Mouse (Mus musculus): ENCODE results near the gene Slc25a41.

Gene Slc25a41

DNA sequence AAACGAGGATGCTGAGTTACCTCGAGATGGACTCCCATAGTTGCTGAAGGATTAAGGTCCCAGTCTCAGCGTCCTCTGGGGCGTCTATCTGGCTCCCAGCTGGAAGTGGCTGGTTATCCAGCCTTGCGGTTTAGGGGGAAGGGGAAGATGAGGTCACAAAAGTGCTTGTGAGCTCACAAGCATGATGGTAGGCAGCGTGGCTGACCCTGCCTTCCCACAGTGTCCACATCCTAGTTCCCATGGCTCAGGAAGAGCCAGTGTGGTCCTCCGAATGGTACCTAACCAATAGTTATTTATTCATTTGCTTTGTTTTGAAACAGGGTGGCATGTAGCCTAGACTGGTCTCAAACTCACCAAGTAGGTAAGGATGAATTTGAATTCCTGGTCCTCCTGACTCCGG lies at the start of gene Slc25a41:
Gene Slc25a41 (minus strand): TSS at position 101 of the 400 bp plus-strand sequence.
- no peak for DNase-seq (ENCODE audit: low read depth in 2 of 2, low spot score in 2 of 2)

DNA sequence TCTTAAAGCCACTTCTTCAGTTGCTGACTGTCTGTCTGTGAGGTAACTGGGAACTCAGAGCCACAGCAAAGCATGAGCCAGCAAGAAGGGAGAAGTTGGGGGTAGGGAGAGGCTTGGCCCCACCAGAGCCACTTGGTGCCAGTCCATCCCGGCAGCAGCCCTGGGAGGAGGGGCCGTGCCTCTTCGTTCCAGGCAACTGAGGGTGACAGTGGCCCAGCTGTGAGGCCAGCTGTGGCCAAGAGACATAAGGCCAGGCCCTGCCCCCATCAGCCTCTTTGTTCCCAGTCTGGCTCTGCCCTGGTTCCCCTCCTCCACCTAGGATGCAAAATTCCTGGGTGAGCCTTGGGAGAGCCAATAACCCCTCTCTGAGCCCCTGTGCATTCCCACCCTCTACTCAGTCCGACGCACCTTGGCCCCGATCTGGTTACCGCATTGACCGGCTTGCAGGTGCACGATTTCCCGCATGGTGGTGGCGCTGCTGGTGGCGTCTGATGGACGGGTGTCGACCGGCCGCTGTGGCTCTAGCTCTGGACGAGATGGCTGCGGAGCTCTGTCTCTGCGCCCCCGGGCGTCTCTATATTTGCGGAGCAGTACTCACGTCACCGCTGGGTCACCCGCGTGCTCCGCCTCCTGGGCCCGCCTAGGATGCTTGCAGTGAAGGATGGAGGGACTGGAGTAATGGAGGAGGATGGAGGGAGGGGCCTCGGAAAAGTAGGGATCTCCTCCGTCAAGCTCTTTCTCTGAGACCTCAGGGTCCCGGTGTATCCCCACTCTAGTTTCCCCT lies 45.8 kb upstream of the Slc25a41 start, which contains the start of gene Tubb4a:
Gene Tubb4a (minus strand): TSS at position 734 of the 784 bp plus-strand sequence.
- DNase-seq (ENCODE audit: low read depth in 2 of 2, low spot score in 2 of 2) = no peak

DNA sequence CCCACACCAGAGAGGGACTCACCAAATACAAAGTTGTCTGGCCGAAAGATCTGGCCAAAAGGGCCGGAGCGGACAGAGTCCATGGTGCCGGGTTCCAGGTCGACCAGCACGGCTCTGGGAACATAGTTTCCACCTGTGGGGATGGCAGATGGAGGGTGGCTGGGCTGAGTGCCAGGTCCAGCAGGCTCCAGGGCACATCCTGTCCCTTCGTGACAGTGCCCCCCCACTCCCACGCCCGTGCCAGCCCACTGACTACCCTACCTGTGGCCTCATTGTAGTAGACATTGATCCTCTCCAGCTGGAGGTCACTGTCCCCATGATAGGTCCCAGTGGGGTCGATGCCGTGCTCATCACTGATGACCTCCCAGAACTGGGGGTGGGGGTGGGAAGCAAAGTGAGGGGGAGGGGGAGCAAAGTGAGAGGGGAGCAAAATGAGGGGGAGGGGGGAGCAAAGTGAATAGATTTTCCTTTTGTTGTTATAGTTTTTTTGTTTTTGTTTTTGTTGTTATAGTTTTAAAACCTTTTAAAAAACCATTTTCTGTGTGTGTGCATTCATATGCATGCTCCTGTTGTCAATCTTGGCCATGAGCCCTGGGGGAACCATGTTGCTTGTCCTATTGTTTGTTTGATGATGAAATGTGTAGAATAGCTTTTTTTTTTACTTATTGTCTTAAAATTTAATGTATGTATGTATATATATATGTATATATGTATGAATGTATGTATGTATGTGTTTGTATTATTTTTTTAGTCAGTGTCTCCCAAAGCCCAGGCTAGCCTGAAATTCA lies 44.7 kb upstream of the Slc25a41 start:
- DNase-seq (ENCODE audit: low read depth in 2 of 2, low spot score in 2 of 2) = no peak

DNA sequence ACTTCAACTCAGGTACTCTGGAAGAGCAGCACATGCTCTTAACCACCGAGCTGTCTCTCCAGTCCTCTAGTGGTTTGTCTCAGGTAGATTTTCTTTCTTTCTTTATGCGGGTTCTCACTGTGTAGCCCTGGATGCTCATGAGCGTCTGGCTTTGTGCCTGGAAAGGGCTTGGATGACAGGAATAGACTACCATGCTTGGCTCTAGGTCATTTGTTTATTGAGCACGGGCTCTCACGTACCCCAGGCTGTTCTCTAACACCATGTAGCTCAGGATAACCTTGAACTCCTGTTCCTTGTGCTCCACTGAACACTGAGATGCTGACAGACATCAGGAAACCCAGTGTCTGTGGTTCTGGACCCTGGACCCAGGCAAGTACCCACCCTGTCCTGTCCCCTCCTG lies 41.0 kb upstream of the Slc25a41 start:
- no peak for DNase-seq (ENCODE audit: low read depth in 2 of 2, low spot score in 2 of 2)

DNA sequence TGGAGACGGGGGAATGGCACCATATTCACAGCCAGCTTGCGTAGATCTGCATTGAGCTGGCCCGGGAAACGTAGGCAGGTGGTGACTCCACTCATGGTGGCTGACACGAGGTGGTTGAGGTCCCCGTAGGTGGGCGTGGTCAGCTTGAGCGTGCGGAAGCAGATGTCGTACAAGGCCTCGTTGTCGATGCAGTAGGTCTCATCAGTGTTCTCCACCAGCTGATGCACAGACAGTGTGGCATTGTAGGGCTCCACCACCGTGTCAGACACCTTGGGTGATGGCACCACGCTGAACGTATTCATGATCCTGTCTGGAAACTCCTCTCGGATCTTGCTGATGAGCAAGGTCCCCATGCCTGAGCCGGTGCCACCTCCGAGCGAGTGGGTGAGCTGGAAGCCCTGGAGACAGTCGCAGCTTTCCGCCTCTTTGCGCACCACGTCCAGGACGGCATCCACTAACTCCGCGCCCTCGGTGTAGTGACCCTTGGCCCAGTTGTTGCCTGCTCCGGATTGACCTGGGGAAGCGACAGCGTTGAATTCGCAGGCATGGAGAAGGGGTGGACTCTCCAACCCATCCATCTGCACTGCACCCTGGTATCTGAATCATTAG lies 39.9 kb upstream of the Slc25a41 start:
- DNase-seq (ENCODE audit: low read depth in 2 of 2, low spot score in 2 of 2) = no peak

DNA sequence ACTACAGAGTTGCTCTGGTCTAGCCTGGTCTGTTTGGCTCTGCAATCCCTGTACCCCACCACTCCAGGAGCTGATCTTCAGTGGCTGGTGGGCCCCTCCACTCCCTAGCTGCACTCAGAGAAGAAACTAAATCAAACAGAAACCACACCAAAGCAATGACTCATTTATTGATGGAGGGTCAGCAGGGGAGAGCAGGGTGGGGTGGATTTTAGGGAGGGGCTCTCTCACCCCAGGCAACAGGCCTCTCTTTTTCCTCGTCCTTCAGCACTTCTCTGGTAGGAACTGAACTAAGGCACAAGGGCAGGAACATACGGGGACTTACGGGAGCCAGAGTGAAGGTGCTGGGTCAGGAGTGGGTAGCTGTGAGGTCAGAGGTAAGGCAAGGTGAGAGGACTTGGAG lies 38.5 kb upstream of the Slc25a41 start:
- no peak for DNase-seq (ENCODE audit: low read depth in 2 of 2, low spot score in 2 of 2)

DNA sequence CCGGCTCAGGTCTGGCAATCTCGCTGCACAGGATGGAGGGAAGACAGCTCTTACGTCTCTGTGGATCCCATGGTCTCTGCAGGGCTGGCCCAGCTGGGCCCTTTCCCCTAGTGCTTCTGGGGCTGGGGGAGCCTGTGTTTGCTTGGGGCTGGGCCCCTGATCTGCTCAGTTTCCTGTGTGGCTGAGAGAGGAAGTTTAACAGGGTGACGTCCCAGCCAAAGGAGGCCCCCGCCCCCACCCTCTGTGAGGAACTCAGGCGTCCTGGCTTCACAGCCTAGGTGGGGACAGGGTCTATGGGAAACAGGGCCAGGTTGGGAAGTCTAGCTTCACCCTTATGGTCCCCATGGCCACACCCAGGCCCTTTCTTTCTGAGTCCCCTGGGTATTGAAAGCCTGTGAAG lies 36.9 kb upstream of the Slc25a41 start, which contains the start of gene Dennd1c:
Gene Dennd1c (minus strand): TSS at position 179 of the 400 bp plus-strand sequence.
- peak; percentile 49 to 65 for DNase-seq (ENCODE audit: low read depth in 2 of 2, low spot score in 2 of 2)

DNA sequence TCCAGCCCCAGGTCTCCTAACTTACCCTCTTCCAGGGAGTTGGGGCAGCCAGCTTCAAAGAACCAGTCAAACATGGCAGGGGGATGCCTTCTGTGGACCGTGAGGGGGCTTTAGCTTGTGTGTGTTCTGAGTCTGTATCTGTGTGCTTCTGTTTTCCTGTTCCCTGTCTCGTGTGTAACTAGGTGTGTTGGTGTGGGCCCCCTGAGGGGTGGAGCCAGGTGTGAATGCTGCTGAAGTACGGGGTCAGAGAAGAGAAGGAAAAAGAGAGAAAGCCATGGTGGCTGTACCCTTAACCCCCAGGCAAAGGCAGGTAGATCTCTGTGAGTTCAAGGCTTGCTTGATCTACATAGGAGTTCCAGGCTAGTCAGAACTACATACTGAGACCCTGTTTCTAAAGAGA lies 35.5 kb upstream of the Slc25a41 start:
- DNase-seq (ENCODE audit: low read depth in 2 of 2, low spot score in 2 of 2) = no peak

DNA sequence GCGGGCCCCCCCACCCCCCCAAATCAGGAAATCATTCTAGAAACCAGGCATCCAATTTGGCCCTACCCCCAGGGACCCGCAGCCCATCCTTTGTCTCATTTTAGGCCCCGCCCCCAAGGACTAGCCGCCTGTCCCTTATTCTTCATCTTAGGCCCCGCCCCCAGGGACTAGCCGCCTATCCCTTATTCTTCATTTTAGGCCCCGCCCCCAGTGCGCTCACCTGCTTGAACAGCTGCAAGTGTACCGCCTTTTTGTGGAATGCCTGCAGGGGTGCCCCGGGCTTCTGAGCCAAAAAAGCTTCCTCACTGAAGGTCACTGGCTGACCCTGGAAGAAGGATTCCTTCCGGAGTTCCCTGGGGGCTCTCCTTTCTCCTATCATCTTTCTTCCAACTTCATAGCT lies 29.2 kb upstream of the Slc25a41 start:
- DNase-seq (ENCODE audit: low read depth in 2 of 2, low spot score in 2 of 2) = no peak

DNA sequence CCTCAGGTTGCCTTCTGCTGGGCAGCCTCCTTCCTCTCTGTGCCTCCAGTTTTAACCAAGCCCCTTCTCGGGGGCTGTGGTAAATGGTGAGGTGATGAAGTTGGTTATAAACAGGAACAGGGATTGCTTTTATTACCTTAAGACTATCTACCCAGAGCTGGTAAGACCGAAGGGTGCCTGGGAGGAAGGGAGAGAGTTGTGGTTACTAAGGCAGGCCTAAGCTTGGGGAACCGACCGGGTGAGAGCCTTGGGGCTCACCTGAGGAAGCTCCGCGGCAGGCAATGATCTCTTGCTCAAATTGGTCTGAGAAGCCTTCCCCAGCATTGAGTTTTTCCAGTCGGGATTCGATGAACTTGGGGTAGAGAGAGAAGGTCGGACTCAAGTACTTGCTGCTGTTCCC lies 28.8 kb upstream of the Slc25a41 start:
- no peak for DNase-seq (ENCODE audit: low read depth in 2 of 2, low spot score in 2 of 2)

DNA sequence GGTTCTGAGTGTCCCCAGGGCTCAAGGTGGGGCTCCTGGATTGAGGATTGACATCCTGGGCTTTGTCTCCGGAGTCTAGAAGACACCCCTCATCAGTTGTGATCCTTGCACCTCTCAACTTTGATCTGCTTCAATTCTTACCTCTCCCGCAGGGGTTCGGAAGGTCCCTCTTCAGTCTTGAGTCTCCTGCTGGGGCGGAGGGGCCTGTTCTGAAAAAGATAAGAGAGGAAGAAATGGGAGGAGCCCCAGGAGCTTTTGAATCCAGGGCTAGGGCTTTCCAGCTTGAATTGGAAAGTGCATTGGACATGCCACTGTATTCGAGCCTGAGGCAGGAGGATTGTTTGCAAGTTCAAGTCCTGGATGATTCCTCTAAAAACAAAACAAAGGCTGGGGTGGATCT lies 25.5 kb upstream of the Slc25a41 start:
- no peak for DNase-seq (ENCODE audit: low read depth in 2 of 2, low spot score in 2 of 2)

DNA sequence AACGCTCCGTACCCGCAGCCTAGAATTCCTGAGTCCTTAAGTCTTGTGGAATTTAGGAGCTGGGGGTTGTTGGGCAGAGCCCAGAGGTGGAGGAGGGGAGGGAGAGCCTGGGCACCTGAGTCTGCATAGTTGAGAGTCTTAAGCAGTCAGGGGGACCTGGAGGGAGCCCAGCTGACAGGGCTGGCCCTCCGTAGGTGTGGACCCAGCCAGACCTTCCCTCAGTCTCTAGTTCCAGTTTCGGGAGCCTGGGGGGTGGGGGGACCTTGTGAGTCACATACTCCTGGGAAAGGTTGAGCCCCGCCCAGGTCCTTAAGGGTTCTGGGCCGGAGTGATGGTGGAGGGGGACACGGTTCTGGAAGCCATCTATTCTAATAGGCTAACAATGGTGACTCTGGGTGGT lies 21.6 kb upstream of the Slc25a41 start:
- DNase-seq (ENCODE audit: low read depth in 2 of 2, low spot score in 2 of 2) = no peak

DNA sequence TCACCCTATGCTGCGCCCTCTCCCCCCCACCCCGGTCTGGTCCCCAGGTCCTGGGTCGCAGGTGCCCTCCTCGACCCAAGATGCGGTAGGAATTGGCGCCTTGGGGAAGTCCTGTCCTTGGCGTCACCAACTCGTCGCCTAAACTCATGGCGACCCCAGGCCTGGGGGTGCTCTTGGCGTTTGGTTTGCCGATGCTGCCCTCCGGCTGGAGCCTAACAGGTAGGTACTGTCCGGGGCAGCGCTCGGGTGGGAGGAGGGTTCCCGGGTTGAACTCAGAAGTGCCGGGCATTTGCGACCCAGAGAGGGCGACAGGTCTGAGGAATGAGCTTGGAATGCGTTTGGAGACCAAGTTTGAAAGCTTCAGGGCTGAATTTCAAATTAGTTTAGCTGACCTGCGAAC lies 21.1 kb upstream of the Slc25a41 start:
- DNase-seq (ENCODE audit: low read depth in 2 of 2, low spot score in 2 of 2) = no peak

DNA sequence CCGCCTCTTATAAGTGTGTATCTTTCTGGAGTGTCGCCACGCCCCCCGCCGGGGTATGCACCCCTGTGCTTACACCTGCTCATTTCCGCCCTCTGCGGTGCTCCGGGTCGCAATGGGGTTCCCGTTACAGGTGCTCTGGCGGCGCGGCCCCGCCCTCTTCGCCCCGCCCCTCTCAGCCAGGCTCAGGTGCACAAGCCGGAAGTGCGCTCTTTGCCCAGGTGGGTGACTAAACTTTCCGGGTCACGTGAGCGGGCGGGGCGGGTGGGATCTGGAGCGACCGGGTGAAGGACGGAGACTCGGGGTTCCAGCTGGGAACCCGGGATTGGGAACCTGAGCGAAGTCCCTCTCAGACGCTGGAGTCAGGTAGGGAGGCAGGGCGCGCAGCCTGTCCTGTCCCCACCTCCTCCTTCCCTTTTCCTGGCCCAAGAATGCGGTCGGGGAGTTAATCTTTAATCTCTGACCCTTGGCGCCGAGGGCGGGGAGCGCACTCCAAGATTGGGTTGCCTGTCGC lies 20.6 kb upstream of the Slc25a41 start:
- DNase-seq (ENCODE audit: low read depth in 2 of 2, low spot score in 2 of 2) = peak in 1 of 2 experiments; percentile 33

DNA sequence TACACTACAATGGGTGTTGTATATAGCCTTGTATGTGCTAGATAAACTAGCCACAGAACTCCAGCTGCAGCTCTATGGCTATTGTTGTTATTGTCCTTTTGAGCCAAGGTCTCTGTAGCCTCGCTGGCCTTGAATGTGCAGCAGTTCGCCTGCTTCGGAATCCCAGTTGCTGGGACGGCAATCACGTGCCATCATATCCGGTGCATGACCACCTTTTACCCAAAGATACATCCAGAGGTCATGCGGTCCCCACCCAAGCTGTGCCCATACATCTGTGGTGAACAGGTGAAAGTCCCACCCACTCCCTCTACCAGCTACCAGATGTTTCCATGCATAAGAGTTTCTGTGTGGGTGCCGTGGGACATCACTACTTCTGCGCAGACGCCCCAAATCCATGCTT lies 19.6 kb upstream of the Slc25a41 start:
- DNase-seq (ENCODE audit: low read depth in 2 of 2, low spot score in 2 of 2) = peak in 1 of 2 experiments; percentile 21

DNA sequence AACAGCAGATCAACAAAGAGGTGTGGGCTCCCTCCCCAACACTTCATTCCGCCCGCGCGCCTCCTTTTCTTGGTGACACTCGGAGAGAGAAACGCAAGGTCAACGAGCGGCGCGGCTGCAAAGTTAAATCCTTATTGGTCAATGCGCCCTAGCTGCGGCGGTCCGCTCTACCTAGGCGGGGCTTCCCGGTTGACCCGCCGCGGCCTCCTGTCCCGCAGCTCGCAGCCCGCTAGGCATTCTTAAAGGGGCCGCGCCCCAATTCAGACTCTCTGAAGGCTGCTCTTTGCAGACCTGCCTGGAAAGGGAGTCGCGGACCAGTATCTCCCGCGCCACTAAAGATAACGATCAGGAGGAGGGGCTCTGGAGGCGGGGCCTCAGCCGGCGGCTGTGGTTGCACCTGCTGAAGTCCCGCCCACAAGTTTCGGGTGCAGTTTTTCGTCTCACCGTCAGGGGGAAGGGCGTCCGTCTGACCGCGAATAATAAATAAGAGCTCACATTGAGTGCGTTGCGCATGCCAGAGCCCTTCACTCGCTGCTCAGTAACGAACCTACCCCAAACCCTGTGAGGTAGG lies 18.9 kb upstream of the Slc25a41 start:
- DNase-seq (ENCODE audit: low read depth in 2 of 2, low spot score in 2 of 2) = peak; percentile 96 to 99

DNA sequence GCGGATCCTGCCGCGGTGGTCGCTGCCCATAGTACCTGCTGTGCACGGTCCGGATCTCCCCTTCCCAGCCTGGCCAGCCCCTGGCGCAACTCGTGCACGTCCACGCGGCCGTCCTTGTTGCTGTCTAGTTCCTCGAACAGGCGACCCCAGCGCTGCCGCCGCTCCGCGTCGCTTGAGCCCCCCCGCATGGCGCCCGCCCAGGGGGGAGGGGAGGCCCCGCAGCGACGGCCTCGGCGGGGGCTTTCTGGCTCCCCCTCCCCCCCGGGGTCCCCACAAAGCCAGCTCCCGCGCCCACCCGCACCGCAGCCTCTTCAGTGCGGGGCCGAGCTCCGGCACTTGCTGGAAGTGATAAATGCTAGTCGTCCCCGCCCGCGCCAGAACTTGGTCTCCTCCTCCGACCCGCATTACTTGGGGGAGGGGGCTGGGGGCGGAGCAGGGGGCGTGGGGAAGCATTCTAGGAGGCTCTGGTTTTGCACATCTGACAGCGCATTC lies 18.1 kb upstream of the Slc25a41 start, which contains the start of gene Slc25a23:
Gene Slc25a23 (minus strand): TSS at position 378 of the 492 bp plus-strand sequence.
- peak; percentile 32 to 41 for DNase-seq (ENCODE audit: low read depth in 2 of 2, low spot score in 2 of 2)

DNA sequence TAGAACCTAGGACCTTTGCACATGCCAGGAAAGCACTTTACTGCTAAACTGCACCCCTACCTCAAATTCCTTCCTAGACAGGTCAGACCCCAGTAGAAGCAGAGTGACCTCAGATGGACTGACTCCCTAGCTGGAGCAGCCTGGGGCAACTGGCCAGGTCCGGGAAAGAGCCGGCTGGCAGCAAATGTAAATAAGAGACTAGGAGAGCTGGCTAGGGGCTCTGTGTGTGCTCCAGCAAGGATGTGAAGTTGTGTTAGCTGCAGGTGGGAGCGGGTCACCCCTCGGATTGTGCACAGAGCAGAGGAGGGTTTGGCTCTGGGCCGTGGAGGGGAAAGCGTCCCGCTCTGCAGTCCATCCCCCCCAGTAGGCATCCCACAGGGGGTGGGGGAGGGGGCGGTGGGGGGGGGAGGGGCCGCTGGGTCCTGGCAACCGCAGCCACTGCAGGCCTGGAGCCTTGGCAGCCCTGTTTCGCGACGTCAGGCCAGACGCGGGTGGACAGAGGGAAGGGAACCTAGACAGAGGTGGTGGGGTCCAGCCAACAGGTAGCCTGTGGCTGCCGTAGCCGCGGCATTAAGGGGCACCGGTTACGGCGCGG lies 17.5 kb upstream of the Slc25a41 start, which contains the start of gene Crb3:
Gene Crb3 (plus strand): TSS at position 215 of the 595 bp plus-strand sequence.
- no peak for DNase-seq (ENCODE audit: low read depth in 2 of 2, low spot score in 2 of 2)

DNA sequence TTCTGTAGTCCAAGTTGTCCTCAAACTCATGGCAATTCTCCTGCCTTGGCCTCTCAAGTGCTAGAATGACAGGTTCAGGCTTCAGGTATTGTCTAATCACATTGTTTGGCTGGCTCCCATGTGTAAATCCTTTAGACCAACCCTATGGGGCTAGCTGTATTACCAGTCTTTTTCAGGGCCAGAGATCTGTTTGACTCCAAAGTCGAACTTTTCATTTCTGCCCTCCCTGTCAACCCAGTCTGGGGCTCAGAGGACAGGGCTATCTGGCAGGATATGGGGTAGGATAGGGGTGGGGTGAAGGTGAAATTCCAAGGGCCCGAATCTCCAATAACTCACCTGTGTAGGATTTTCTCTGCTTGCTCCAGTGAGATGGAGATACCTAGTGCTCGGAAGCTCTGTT lies 14.8 kb upstream of the Slc25a41 start:
- no peak for DNase-seq (ENCODE audit: low read depth in 2 of 2, low spot score in 2 of 2)

DNA sequence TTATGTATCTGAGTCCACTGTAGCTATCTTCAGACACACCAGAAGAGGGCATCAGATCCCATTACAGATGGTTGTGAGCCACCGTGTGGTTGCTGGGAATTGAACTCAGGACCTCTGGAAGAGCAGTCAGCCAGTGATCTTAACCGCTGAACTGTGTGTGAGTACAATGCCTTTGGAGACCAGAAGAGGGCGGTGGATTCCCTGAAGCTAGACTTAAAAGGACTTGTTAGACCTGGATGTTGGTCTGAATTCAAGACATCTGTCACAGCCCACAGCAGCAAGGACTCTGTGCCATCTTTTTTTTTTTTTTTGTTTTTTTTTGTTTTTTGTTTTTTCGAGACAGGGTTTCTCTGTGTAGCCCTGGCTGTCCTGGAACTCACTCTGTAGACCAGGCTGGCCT lies 10.2 kb upstream of the Slc25a41 start:
- peak in 1 of 2 experiments; percentile 25 for DNase-seq (ENCODE audit: low read depth in 2 of 2, low spot score in 2 of 2)

Measured in CD8-positive naive resting alpha-beta T cell, adult 2 months (primary cell).